Mouse (Mus musculus): ENCODE measurements around the gene Socs5. TPM values are rescaled to one million over a fixed set of nuclear protein-coding genes. Genes with fewer than 3 reads are reported as not detected.
A peak's percentile ranks its signal among the peaks of the same experiment; 100 is the strongest.

The Socs5 gene
- polyA plus RNA-seq, 1 experiment from 2014 or later, result 10.9 TPM

DNA sequence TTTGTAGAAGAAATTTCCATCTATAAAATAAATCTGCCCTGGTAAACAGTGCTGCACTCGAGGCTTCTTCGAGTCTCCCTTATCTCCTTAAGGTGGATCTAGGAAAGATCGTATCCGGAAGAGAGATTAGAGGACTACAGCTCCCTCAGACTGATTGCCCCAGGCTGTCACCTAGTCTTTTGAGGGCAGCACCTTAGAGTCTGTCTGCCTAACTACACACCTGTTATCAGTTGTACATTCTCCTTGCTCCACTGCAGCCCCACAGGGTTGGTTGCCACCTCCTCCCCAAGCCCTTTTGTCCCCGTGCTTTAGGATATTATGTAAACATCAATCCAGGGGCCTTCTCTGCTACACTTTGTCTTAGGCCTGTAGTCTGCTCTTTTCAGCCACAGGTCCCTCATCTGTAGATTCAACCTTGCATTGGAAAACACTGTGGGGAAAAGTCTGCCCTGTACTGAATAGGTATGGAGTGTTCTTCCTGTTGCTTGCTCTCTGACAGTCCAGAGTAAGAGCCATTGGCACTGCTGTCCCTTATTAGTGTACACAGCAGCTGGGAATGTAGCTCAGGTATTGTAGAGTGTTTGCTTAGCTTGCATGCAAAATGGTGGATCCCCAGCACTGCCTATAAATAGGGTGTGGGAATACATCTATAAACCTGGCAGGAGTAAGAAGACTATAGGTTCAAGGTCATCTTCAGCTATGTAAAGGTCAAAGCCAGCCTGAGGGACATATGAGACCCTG lies 5.5 kb downstream of the Socs5 start:
- WGBS, result 83% methylated on average over 5 of the region's 5 CpGs
- ATAC-seq, result no peak
- Histone ChIP-seq H3K9ac (replicated peaks) (no peak overlapping the region), H3K27ac (no peak overlapping the region), H3K27me3 (no peaks in the 10 kb centered on the region), H3K4me2 (replicated peaks) (no peak overlapping the region), H3K36me3 (no peaks in the 10 kb centered on the region), H3K4me3 (replicated peaks) (no peak overlapping the region), H3K4me1 (replicated peaks) (peaks cover 23% of the 10 kb centered on the region), H3K9me3 (peaks cover 3% of the 10 kb centered on the region; the same call in 1 of the 2 replicates)

DNA sequence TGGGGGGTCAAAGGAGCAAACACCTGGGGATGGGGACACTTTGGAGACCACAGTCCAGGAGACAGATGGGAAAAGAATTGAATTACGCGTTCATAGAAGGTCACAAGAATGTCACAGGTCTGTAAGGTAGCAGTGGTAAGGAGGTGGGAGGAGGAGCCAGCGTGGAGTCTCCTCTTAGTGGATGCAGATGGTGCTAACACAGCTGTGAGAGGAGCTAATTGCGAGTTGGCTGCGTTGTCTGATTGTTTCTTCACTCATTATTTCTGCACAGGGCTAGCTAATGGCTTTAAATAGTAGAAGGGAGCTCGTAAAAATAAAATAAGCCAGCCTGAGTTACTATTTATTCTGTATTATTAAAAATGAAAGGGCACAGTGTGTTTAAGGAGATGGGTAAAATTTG lies 8.1 kb downstream of the Socs5 start:
- Histone ChIP-seq H3K27ac (no peak overlapping the region), H3K4me3 (replicated peaks) (no peak overlapping the region), H3K9ac (replicated peaks) (no peak overlapping the region), H3K4me1 (replicated peaks) (0 out of 2 replicates have a peak, but pooled peaks cover 8% of the 10 kb centered on the region), H3K36me3 (no peaks in the 10 kb centered on the region), H3K9me3 (peaks cover 3% of the 10 kb centered on the region; the same call in 1 of the 2 replicates), H3K4me2 (replicated peaks) (no peak overlapping the region), H3K27me3 (no peaks in the 10 kb centered on the region)
- 72% methylated on average over 6 of the region's 6 CpGs for WGBS
- ATAC-seq, result no peak

DNA sequence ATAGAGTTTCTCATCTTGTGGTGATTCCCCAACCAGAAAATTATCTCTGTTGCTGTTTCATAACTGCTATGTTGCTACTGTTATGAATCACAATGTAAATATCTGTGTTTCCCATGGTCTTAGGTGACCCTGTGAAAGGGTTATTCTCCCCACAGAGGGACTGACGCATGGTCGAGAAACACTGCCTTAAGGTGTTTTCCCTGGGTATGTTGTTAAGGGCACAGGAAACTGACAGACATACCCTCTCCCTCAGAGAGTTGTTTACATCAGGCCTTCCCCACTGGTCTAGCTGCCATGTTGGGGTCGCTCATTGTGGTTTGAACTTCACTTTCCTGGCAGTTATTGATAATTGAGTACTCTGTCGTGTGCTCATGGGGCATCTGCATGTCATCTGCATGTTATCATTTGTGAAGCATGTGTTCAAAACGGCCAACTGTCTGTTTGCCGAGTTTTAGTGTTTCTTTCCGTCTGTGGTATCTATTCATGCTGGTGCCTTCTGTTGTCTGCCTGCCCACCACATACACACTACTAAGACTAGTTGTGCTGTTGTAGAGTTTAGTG lies 11.6 kb downstream of the Socs5 start:
- Histone ChIP-seq H3K27ac (no peak overlapping the region), H3K4me1 (replicated peaks) (0 out of 2 replicates have a peak, but pooled peaks cover 8% of the 10 kb centered on the region), H3K36me3 (peaks cover 9% of the 10 kb centered on the region; the same call in 1 of the 2 replicates), H3K4me3 (replicated peaks) (no peak overlapping the region), H3K9me3 (peaks cover 3% of the 10 kb centered on the region; the same call in 1 of the 2 replicates), H3K4me2 (replicated peaks) (no peak overlapping the region), H3K9ac (replicated peaks) (no peak overlapping the region), H3K27me3 (no peaks in the 10 kb centered on the region)
- WGBS, result 89% methylated on average over 7 of the region's 7 CpGs
- no peak for ATAC-seq

DNA sequence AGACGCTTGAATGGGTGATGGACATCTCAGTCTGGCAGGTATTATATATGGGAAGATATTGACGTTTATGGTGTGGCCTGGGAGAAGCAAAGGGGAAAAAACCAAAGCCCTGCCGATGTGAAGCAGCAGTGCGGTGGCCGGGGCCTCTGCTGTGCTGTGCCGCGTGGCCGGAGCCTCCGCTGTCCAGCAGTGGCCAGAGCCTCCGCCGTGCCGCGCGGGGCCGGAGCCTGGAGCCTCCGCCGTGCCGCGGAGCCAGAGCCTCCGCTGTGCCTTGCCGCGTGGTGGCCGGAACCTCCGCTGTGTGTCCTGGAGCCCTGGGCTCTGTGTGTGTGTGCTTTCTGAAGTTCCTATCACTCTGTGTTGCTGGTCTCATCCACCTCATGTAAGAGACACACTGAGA lies 17.9 kb downstream of the Socs5 start:
- Histone ChIP-seq H3K36me3 (peaks cover 20% of the 10 kb centered on the region), H3K27ac (no peak overlapping the region), H3K4me1 (replicated peaks) (0 out of 2 replicates have a peak, but pooled peaks cover 4% of the 10 kb centered on the region), H3K4me3 (replicated peaks) (peak overlapping the region; percentile 14), H3K4me2 (replicated peaks) (peak overlapping the region; percentile 49), H3K9ac (replicated peaks) (peak overlapping the region; percentile 39; the same call in 1 of the 2 replicates), H3K27me3 (no peaks in the 10 kb centered on the region), H3K9me3 (no peaks in the 10 kb centered on the region)
- 49% methylated on average over 24 of the region's 24 CpGs for WGBS
- 0 out of 2 replicates have a peak, but pooled peaks have one; percentile 56 for ATAC-seq

DNA sequence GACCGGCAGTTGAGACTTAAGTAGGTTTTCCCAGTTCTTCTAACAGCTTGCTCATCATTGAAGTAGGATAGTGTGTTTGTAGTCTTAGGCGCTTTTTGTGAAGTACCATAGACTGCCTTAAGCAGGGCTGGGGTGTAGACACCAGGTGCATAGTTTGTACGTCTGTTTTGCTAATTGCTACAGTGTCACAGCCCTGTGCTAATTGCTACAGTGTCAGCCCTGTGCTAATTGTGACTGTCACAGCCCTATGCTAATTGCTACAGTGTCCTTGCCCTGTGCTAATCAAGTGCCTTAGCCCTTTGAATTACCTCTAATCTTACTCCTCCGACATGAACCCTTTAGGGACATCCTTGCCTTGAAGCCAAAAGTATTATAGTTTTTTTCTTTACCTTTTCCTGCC lies 24.8 kb downstream of the Socs5 start:
- H3K27ac ChIP-seq, result no peak overlapping the region
- 78% methylated on average over 4 of the region's 4 CpGs for WGBS
- H3K36me3 ChIP-seq, result peaks cover 23% of the 10 kb centered on the region
- H3K4me3 ChIP-seq (replicated peaks), result no peak overlapping the region
- no peaks in the 10 kb centered on the region for H3K9me3 ChIP-seq
- no peak overlapping the region for H3K9ac ChIP-seq (replicated peaks)
- H3K4me2 ChIP-seq (replicated peaks), result no peak overlapping the region
- ATAC-seq, result peak; percentile 71
- H3K27me3 ChIP-seq, result no peaks in the 10 kb centered on the region
- peaks cover 7% of the 10 kb centered on the region; the same call in 1 of the 2 replicates for H3K4me1 ChIP-seq (replicated peaks)

DNA sequence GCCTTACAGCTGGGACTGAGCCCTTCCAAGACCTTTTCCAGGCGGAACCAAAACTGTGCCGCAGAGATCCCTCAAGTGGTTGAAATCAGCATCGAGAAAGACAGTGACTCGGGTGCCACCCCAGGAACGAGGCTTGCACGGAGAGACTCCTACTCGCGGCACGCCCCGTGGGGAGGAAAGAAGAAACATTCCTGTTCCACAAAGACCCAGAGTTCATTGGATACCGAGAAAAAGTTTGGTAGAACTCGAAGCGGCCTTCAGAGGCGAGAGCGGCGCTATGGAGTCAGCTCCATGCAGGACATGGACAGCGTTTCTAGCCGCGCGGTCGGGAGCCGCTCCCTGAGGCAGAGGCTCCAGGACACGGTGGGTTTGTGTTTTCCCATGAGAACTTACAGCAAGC lies 26.3 kb downstream of the Socs5 start:
- Histone ChIP-seq H3K4me3 (replicated peaks) (no peak overlapping the region), H3K27ac (no peak overlapping the region)
- WGBS, result 72% methylated on average over 23 of the region's 23 CpGs

DNA sequence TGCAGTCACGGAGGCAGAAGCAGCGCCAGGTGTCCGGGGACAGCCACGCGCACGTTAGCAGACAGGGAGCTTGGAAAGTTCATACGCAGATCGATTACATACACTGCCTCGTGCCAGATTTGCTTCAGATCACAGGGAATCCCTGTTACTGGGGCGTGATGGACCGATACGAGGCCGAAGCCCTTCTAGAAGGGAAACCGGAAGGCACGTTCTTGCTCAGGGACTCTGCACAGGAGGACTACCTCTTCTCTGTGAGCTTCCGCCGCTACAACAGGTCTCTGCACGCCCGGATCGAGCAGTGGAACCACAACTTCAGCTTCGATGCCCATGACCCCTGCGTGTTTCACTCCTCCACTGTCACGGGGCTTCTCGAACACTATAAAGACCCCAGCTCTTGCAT lies 27.2 kb downstream of the Socs5 start:
- Histone ChIP-seq H3K4me3 (replicated peaks) (no peak overlapping the region), H3K27me3 (no peaks in the 10 kb centered on the region), H3K27ac (no peak overlapping the region), H3K4me1 (replicated peaks) (peaks cover 7% of the 10 kb centered on the region; the same call in 1 of the 2 replicates), H3K36me3 (peaks cover 23% of the 10 kb centered on the region), H3K4me2 (replicated peaks) (no peak overlapping the region), H3K9ac (replicated peaks) (no peak overlapping the region), H3K9me3 (no peaks in the 10 kb centered on the region)
- 93% methylated on average over 24 of the region's 24 CpGs for WGBS
- ATAC-seq, result no peak

More for the DNA sequence above, 26.3 kb downstream of the Socs5 start:
- no peaks in the 10 kb centered on the region for H3K9me3 ChIP-seq
- H3K36me3 ChIP-seq, result peaks cover 23% of the 10 kb centered on the region
- no peak overlapping the region for H3K9ac ChIP-seq (replicated peaks)
- H3K4me1 ChIP-seq (replicated peaks), result peaks cover 7% of the 10 kb centered on the region; the same call in 1 of the 2 replicates
- no peak for ATAC-seq
- H3K4me2 ChIP-seq (replicated peaks), result no peak overlapping the region
- no peaks in the 10 kb centered on the region for H3K27me3 ChIP-seq

DNA sequence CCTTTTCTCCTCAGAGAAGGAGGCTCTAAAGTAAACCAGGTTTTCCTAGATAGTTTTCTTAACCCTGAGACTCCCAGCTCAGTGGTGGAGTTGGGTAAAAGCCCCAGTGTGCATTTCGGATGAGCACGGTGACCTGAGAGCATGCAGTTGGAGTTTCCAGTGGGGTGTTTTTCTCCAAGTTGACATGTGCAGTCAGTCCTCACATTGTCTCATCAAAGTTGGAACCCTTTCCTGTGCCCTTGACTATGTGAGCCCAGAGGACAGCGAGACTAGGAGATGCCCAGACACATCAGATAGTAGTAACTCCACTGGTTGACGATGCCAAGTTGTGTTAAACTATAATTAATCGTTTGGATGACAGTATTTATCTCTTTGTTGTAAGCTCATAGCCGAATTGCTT lies 28.3 kb downstream of the Socs5 start:
- no peak overlapping the region for H3K27ac ChIP-seq
- ATAC-seq, result no peak
- H3K4me3 ChIP-seq (replicated peaks), result no peak overlapping the region
- WGBS, result 92% methylated on average over 6 of the region's 6 CpGs
- H3K9me3 ChIP-seq, result no peaks in the 10 kb centered on the region
- H3K27me3 ChIP-seq, result no peaks in the 10 kb centered on the region
- peaks cover 7% of the 10 kb centered on the region; the same call in 1 of the 2 replicates for H3K4me1 ChIP-seq (replicated peaks)
- H3K36me3 ChIP-seq, result peaks cover 23% of the 10 kb centered on the region
- H3K4me2 ChIP-seq (replicated peaks), result no peak overlapping the region
- H3K9ac ChIP-seq (replicated peaks), result no peak overlapping the region

DNA sequence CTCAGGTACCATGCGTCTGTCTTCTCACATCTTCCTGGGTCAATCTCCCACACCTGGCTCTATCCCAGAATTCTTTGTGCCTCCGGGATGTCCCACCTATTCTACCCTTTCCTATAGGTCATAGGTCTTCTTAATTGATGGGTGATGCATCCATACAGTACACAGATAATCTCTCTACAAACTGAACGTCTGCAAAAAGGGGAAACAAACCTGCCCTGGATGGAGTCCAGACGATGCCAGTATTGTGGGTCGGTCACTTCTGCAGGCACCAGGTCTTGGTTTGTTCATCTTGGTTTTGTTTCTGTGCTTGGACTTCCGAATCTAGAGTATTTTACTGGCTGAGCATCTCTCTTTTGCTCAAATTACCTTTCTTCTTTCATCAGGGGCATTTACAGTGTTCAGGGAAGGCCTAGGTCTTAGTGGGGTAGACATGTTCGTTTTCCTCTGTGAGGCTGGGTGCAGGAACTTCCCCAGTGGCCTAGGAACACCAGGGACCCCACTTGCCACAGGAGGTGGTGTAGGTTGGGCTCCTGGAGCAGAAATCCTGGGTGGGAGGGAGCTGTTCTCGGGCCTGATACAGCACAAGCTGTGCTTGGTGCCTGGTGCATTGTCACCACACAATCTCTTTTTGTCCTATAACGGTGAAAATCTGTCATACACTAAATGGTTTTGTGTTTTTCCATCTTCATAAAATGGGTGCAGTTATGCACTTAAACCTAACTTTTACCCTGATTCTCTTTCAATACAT lies 33.9 kb downstream of the Socs5 start:
- Histone ChIP-seq H3K9me3 (no peaks in the 10 kb centered on the region), H3K4me1 (replicated peaks) (no peaks in the 10 kb centered on the region), H3K36me3 (peaks cover 3% of the 10 kb centered on the region; the same call in 1 of the 2 replicates), H3K27me3 (no peaks in the 10 kb centered on the region), H3K27ac (no peak overlapping the region), H3K4me2 (replicated peaks) (no peak overlapping the region), H3K9ac (replicated peaks) (no peak overlapping the region), H3K4me3 (replicated peaks) (no peak overlapping the region)
- 90% methylated on average over 9 of the region's 9 CpGs for WGBS
- no peak for ATAC-seq

DNA sequence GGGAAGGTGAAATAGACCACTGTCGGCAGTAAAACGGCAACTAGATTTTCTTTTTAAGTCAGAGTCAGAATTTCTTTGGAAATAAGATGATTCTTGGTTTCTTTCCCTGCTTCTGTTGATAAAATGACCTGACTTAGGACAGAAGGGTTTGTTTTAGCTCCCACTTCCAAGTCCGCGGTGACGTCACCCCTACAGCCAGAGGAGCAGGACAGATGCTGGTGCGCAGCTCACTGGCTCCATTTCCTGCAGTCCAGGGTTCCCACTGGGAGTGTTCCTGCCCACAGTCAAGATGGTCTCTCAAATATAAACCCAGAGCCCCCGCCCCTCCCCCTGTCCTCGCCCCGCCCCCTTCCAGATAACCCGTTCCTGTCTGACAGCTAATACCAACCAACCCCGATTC lies 34.8 kb downstream of the Socs5 start:
- Histone ChIP-seq H3K9ac (replicated peaks) (no peak overlapping the region), H3K27ac (no peak overlapping the region), H3K36me3 (no peaks in the 10 kb centered on the region), H3K4me1 (replicated peaks) (no peaks in the 10 kb centered on the region), H3K9me3 (no peaks in the 10 kb centered on the region), H3K4me3 (replicated peaks) (no peak overlapping the region), H3K27me3 (no peaks in the 10 kb centered on the region), H3K4me2 (replicated peaks) (no peak overlapping the region)
- WGBS, result 61% methylated on average over 11 of the region's 11 CpGs
- no peak for ATAC-seq

DNA sequence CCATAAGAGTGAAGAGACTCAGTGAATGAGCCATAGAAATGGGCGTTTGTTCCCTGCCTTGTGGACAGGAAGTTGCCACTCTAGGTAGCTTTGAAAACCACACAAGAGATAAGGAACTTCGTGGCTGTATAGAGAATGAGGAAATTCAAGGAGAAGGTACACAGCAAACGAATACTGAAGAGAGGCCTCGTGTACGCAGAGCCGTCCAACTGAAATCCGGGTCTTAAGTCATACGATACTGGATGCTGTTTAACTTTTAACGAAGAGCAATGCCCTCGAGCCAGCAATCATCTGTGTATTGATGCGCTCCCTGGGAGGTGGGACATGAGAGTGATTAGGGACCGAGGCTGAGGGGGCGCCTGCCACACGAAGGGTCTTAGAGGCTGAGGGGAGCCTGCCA lies 35.7 kb downstream of the Socs5 start:
- no peak overlapping the region for H3K4me2 ChIP-seq (replicated peaks)

More for the DNA sequence above, 35.7 kb downstream of the Socs5 start:
- H3K4me1 ChIP-seq (replicated peaks), result no peaks in the 10 kb centered on the region
- 72% methylated on average over 14 of the region's 14 CpGs for WGBS
- no peak for ATAC-seq
- H3K27me3 ChIP-seq, result no peaks in the 10 kb centered on the region
- H3K36me3 ChIP-seq, result no peaks in the 10 kb centered on the region
- H3K4me3 ChIP-seq (replicated peaks), result no peak overlapping the region
- H3K9me3 ChIP-seq, result no peaks in the 10 kb centered on the region
- no peak overlapping the region for H3K27ac ChIP-seq
- no peak overlapping the region for H3K9ac ChIP-seq (replicated peaks)
